Mouse (Mus musculus) kidney, postnatal 0 days (tissue): ENCODE data around the gene Tmem40. TPM values are rescaled to one million over a fixed set of nuclear protein-coding genes. Genes with fewer than 3 reads are reported as not detected.

Source experiments
- ATAC-seq: fragments of 200-750 bp; cut with Nextera tagmentation; replicated peaks from 2 replicates; pipeline ENCODE4 v1.8.0; 2017; ENCODE audit warnings: low read depth, moderate number of reproducible peaks, moderate TSS enrichment, moderate library complexity; ENCODE audit not compliant: low FRiP score
- DNase-seq: peaks from one replicate; pipeline ENCODE4 v3.0.0-alpha.2; 2016; ENCODE audit warnings: low spot score
- H3K27ac ChIP-seq: fragments of 300-500 bp; sonication (generic); 2 replicates; pipeline ENCODE4 v1.5.1; 2014; ENCODE audit warnings: mild to moderate bottlenecking
- H3K27me3 ChIP-seq: fragments of 300-500 bp; sonication (generic); 2 replicates; pipeline ENCODE4 v1.6.1; 2014; ENCODE audit warnings: low read length, mixed read lengths; ENCODE audit not compliant: insufficient read depth
- H3K36me3 ChIP-seq: fragments of 300-500 bp; sonication (generic); 2 replicates; pipeline ENCODE4 v1.6.1; 2014; ENCODE audit warnings: low read length, mixed read lengths; ENCODE audit not compliant: insufficient read depth
- H3K4me1 ChIP-seq: fragments of 300-500 bp; sonication (generic); replicated peaks from 2 replicates; pipeline ENCODE4 v1.6.1; 2014; ENCODE audit warnings: antibody characterized with exemption, low read length, mixed read lengths; ENCODE audit not compliant: insufficient read depth
- H3K4me2 ChIP-seq: fragments of 300-500 bp; sonication (generic); 2 replicates; pipeline ENCODE4 v1.6.1; 2014; ENCODE audit warnings: mild to moderate bottlenecking, low read length, moderate library complexity, mixed read lengths
- H3K4me3 ChIP-seq: fragments of 300-500 bp; sonication (generic); replicated peaks from 2 replicates; pipeline ENCODE4 v1.5.1; 2014; ENCODE audit warnings: low read depth, low read length
- H3K9ac ChIP-seq: fragments of 300-500 bp; sonication (generic); 2 replicates; pipeline ENCODE4 v1.6.1; 2014; ENCODE audit warnings: low read depth, low read length
- H3K9me3 ChIP-seq: fragments of 300-500 bp; sonication (generic); replicated peaks from 2 replicates; pipeline ENCODE4 v1.6.1; 2016; ENCODE audit warnings: low read length, inconsistent platforms, mixed read lengths
- CTCF ChIP-seq: IDR thresholded peaks from 2 replicates; pipeline ENCODE4 v1.5.1; 2016; ENCODE audit warnings: antibody characterized with exemption, low read depth, mild to moderate bottlenecking, moderate library complexity
- WGBS: fragments of 180-500 bp; shearing (Covaris S2); extraction: QIAGEN DNeasy Blood & Tissue Kit; methylation state at CpG from one replicate; pipeline ENCODE4 v1.1.7; 2014; 5-methylcytosine and 5-hydroxymethylcytosine counted together
- polyA plus RNA-seq: library from polyadenylated mRNA; unstranded; fragments of >200 nt; fragmentation: Nextera tagmentation; extraction: Ambion mirVana; gene quantifications from 2 replicates; pipeline ENCODE4 v1.2.1, GENCODE M21; 2015

Gene Tmem40
- polyA plus RNA-seq, 1 experiment from 2014 or later, result 1.8 TPM

GRCm38 (mm10) chr6:115743569-115743968, 18.6 kb downstream of the Tmem40 start:
- ATAC-seq (no peak; the same call in 1 of the 2 replicates), DNase-seq (peak; percentile 23)

GRCm38 (mm10) chr6:115739056-115739455, 23.2 kb downstream of the Tmem40 start:
- ATAC-seq (no peak), DNase-seq (no peak)
- H3K4me2 ChIP-seq, result no peak overlapping the region
- no peaks in the 10 kb centered on the region for H3K9me3 ChIP-seq
- no peak overlapping the region for H3K9ac ChIP-seq
- no peaks in the 10 kb centered on the region for H3K36me3 ChIP-seq
- no peak overlapping the region for H3K27ac ChIP-seq
- H3K4me3 ChIP-seq, result no peak overlapping the region
- no peaks in the 10 kb centered on the region for H3K27me3 ChIP-seq
- no peak for TF ChIP-seq CTCF
- 83% methylated on average over 5 of the region's 5 CpGs for WGBS
- no peaks in the 10 kb centered on the region for H3K4me1 ChIP-seq

More at GRCm38 (mm10) chr6:115743569-115743968, 18.6 kb downstream of the Tmem40 start:
- Histone ChIP-seq H3K27ac (no peak overlapping the region), H3K9me3 (no peaks in the 10 kb centered on the region), H3K9ac (no peak overlapping the region), H3K27me3 (no peaks in the 10 kb centered on the region), H3K36me3 (no peaks in the 10 kb centered on the region), H3K4me3 (no peak overlapping the region), H3K4me1 (no peaks in the 10 kb centered on the region), H3K4me2 (no peak overlapping the region)
- 12% methylated on average over 1 of the region's 1 CpGs for WGBS
- no peak for TF ChIP-seq CTCF

GRCm38 (mm10) chr6:115734909-115735308, 27.3 kb downstream of the Tmem40 start:
- H3K4me2 ChIP-seq, result no peak overlapping the region
- DNase-seq, result peak; percentile 35
- no peaks in the 10 kb centered on the region for H3K27me3 ChIP-seq
- no peak overlapping the region for H3K9ac ChIP-seq
- H3K27ac ChIP-seq, result no peak overlapping the region
- H3K36me3 ChIP-seq, result no peaks in the 10 kb centered on the region
- H3K4me1 ChIP-seq, result peaks cover 6% of the 10 kb centered on the region
- WGBS, result 80% methylated on average over 4 of the region's 4 CpGs
- peak; percentile 64 for TF ChIP-seq CTCF
- no peaks in the 10 kb centered on the region for H3K9me3 ChIP-seq
- no peak overlapping the region for H3K4me3 ChIP-seq
- ATAC-seq, result no peak

GRCm38 (mm10) chr6:115732341-115732928, 29.8 kb downstream of the Tmem40 start:
- Histone ChIP-seq H3K27me3 (no peaks in the 10 kb centered on the region), H3K9me3 (no peaks in the 10 kb centered on the region), H3K4me2 (no peak overlapping the region), H3K36me3 (no peaks in the 10 kb centered on the region), H3K4me1 (peaks cover 6% of the 10 kb centered on the region), H3K4me3 (no peak overlapping the region), H3K9ac (no peak overlapping the region), H3K27ac (no peak overlapping the region)
- 76% methylated on average over 22 of the region's 22 CpGs for WGBS
- no peak for TF ChIP-seq CTCF
- DNase-seq (peak; percentile 4), ATAC-seq (no peak)

GRCm38 (mm10) chr6:115730560-115731342, 31.5 kb downstream of the Tmem40 start:
- no peak overlapping the region for H3K4me3 ChIP-seq
- H3K4me1 ChIP-seq, result peaks cover 6% of the 10 kb centered on the region
- no peak for TF ChIP-seq CTCF
- peak overlapping the region; percentile 17 for H3K4me2 ChIP-seq
- ATAC-seq, result no peak
- H3K9ac ChIP-seq, result no peak overlapping the region
- H3K9me3 ChIP-seq, result no peaks in the 10 kb centered on the region; the same call in 1 of the 2 replicates
- H3K27ac ChIP-seq, result no peak overlapping the region
- no peaks in the 10 kb centered on the region for H3K36me3 ChIP-seq
- DNase-seq, result peak; percentile 35
- WGBS, result 31% methylated on average over 20 of the region's 20 CpGs
- H3K27me3 ChIP-seq, result no peaks in the 10 kb centered on the region

- Histone ChIP-seq H3K4me3 (no peak overlapping the region), H3K4me1 (peaks cover 6% of the 10 kb centered on the region), H3K4me2 (no peak overlapping the region), H3K9me3 (no peaks in the 10 kb centered on the region; the same call in 1 of the 2 replicates), H3K27me3 (no peaks in the 10 kb centered on the region), H3K27ac (no peak overlapping the region), H3K36me3 (no peaks in the 10 kb centered on the region), H3K9ac (no peak overlapping the region)
- TF ChIP-seq CTCF, result no peak
- no peak for ATAC-seq
- 55% methylated on average over 2 of the region's 2 CpGs for WGBS
- DNase-seq, result no peak
Measured at GRCm38 (mm10) chr6:115727570-115727969, 34.6 kb downstream of the Tmem40 start.
